In the genomic region with DNA sequence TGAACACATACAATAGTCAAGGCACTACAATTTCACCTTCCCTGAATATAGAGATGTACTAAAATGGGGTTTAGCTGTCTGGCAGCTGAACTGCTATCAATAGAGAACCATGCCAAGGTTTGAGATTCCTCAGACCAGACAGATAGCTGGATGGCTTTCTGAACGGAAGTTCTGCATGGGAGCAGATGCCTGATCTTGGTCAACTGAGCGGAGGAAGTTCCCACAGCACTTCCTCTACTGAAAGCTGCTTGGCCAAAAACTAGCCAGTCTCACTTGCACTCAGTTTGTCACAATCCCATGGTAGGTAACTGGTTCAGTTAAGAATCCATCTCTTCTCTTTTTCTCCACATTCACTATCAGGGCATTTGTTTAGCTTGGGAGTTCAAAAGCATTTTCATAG, we compare ENCODE assay signal across 24 mouse cellular contexts.
"Had no signal": no experiment of that assay in that cellular context is flagged by ENCODE, and none has a peak within 500 bp of the region (broad histone marks: within the 10 kb centered on the region; RNA-seq: fewer than 3 reads in every experiment).

No protein-coding gene starts in this region.

- ATAC-seq: hindbrain, postnatal 0 days; intestine, embryonic 16.5 days had no signal

- H3K27me3 ChIP-seq: heart, embryonic 12.5 days had no signal

- H3K4me2 ChIP-seq: heart, embryonic 12.5 days; hindbrain, embryonic 13.5 days; hindbrain, embryonic 15.5 days; kidney, embryonic 15.5 days; limb, embryonic 12.5 days; liver, embryonic 13.5 days had no signal

- H3K9ac ChIP-seq: heart, embryonic 12.5 days; hindbrain, embryonic 13.5 days; hindbrain, embryonic 15.5 days; kidney, embryonic 15.5 days; limb, embryonic 12.5 days; liver, embryonic 13.5 days had no signal

- DNase-seq: gastrocnemius, postnatal 14 days; gastrocnemius, postnatal 36 days; heart, adult 18-20 months; heart, postnatal 10 days; heart, postnatal 36 days; kidney, adult 11 months; kidney, adult 2 months; kidney, adult 9 months; kidney, postnatal 14 days; kidney, postnatal 36 days; layer of hippocampus, adult 9-11 months; layer of hippocampus, postnatal 36 days; liver; liver, embryonic 13.5 days had no signal

- H3K4me1 ChIP-seq: heart, embryonic 10.5 days; heart, embryonic 12.5 days; hindbrain, embryonic 13.5 days; hindbrain, embryonic 15.5 days; kidney, embryonic 15.5 days; limb, embryonic 10.5 days; limb, embryonic 12.5 days; liver, embryonic 13.5 days had no signal

- H3K4me3 ChIP-seq: heart, embryonic 10.5 days; heart, embryonic 12.5 days; hindbrain, embryonic 13.5 days; hindbrain, embryonic 15.5 days; kidney, embryonic 15.5 days; limb, embryonic 10.5 days; limb, embryonic 12.5 days; liver, embryonic 13.5 days had no signal

- H3K27ac ChIP-seq: heart, embryonic 10.5 days; hindbrain, embryonic 13.5 days; hindbrain, embryonic 15.5 days; hindbrain, postnatal 0 days; kidney, embryonic 15.5 days; kidney, postnatal 0 days; limb, embryonic 10.5 days; limb, embryonic 12.5 days; liver, embryonic 13.5 days had no signal

- H3K9me3 ChIP-seq: heart, embryonic 10.5 days; heart, embryonic 12.5 days; hindbrain, embryonic 13.5 days; hindbrain, embryonic 15.5 days; kidney, embryonic 15.5 days; limb, embryonic 10.5 days; limb, embryonic 12.5 days; liver, embryonic 13.5 days had no signal

- H3K36me3 ChIP-seq: heart, embryonic 10.5 days; heart, embryonic 12.5 days; hindbrain, embryonic 13.5 days; hindbrain, embryonic 15.5 days; kidney, embryonic 15.5 days; limb, embryonic 10.5 days; limb, embryonic 12.5 days; liver, embryonic 13.5 days had no signal
